Mouse (Mus musculus): ENCODE data around the gene Fam172a.

DNA sequence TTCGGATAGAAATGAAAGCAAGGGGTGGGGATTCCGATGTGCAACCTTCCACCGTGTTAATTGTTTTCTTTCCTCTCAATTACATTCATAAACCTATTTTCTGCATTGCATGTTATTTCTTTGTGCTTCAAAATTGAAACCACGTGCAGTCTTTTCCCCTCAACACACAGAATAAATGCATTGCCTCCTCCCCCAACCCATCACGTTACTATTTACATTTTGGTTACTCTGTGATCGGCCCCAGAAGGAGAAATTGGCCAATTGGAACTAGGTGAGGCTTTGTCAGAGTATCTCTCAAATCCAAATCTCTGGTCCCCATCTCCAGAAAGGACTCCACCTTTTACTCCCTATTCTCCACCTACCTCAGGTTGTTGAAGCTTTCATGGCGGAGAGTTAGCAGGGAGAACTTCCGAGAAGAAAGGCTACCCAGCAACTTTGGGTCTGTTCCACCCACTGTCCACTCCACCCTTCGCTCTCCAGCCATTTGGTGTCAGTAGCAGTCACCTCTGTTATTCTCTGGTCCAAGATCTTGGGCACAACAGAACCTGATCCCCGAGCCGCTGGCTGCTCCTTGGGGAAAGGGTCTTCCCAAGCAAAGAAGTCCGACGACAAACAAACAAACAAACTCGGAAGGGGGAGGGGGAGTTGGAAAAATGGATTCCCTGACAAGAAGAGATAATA, 483.1 kb downstream of the Fam172a start:
- TF ChIP-seq CTCF (IDR thresholded peaks at IDR 0.05; ENCODE audit: extremely low read depth, insufficient read length, insufficient replicate concordance, low read depth, low read length) (no peak), POLR2A (IDR thresholded peaks at IDR 0.05; ENCODE audit: low read depth, low read length) (no peak)

Measured in small intestine, adult 2 months (tissue).